ENCODE assay signal across 8 mouse cellular contexts in the genomic region with DNA sequence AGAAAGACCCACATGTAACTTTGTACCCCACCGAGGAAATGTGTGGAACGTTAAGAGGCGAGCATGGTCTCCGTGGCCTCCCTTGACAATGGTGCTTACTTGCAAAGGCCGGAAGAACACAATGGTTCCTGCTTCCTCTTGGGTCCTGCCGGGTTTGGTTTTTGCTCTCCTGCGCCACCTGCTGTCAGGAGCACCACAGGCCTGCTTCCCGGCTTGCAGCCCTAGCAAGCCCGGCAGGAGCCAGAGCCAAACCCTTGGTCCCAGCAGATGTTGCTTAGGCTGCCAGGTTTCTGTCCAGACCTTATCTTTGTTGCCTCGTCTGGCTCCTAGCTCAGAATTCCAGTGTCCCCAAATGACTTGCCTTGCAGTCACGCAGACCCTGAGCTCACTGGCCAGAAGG.
DNase-seq lines count a peak whose midpoint lies in the region; ATAC-seq and TF ChIP-seq lines count a peak whose summit lies in the region.

No protein-coding gene starts in this region.

- peak overlapping the region; percentile 59 for H3K27ac ChIP-seq in embryonic facial prominence, embryonic 14.5 days (replicated peaks; ENCODE audit: low read depth, low read length)
- peak overlapping the region; percentile 82 for H3K27ac ChIP-seq in heart, embryonic 10.5 days
- peak overlapping the region; percentile 16; the same call in 1 of the 2 replicates for H3K27ac ChIP-seq in kidney, embryonic 16.5 days (ENCODE audit: low read length)
- no peak overlapping the region for H3K27ac ChIP-seq in liver, adult 2 months (replicated peaks; ENCODE audit: insufficient read depth, low read depth, low read length)
- H3K27ac ChIP-seq in neural tube, embryonic 11.5 days (ENCODE audit: low read depth, low read length) = no peak overlapping the region
- no peak overlapping the region for H3K27ac ChIP-seq in stomach, embryonic 15.5 days

- WGBS in embryonic facial prominence, embryonic 14.5 days = 8% methylated on average over 11 of the region's 11 CpGs
- 7% methylated on average over 11 of the region's 11 CpGs for WGBS in heart, embryonic 10.5 days
- WGBS in kidney, embryonic 16.5 days = 12% methylated on average over 11 of the region's 11 CpGs
- WGBS in liver, adult 2 months = 13% methylated on average over 11 of the region's 11 CpGs
- WGBS in neural tube, embryonic 11.5 days = 12% methylated on average over 11 of the region's 11 CpGs
- 14% methylated on average over 11 of the region's 11 CpGs for WGBS in stomach, embryonic 15.5 days

- ATAC-seq in embryonic facial prominence, embryonic 14.5 days (ENCODE audit: low read depth) = peak; percentile 89
- peak; percentile 82 for ATAC-seq in kidney, embryonic 16.5 days (ENCODE audit: low FRiP score, low TSS enrichment)
- ATAC-seq in neural tube, embryonic 11.5 days (ENCODE audit: insufficient read depth, low FRiP score, low TSS enrichment) = 0 out of 2 replicates have a peak, but pooled peaks have one; percentile 38
- peak; percentile 56; the same call in 1 of the 2 replicates for ATAC-seq in stomach, embryonic 15.5 days (ENCODE audit: insufficient read depth, low FRiP score, low read depth)

- no peaks in the 10 kb centered on the region for H3K36me3 ChIP-seq in embryonic facial prominence, embryonic 14.5 days (ENCODE audit: control insufficient read depth, insufficient read depth, low read length)
- no peaks in the 10 kb centered on the region for H3K36me3 ChIP-seq in heart, embryonic 10.5 days
- H3K36me3 ChIP-seq in kidney, embryonic 16.5 days (ENCODE audit: insufficient read depth, low read length) = no peaks in the 10 kb centered on the region
- H3K36me3 ChIP-seq in liver, adult 2 months (ENCODE audit: control insufficient read depth, insufficient read depth, low read length) = no peaks in the 10 kb centered on the region
- no peaks in the 10 kb centered on the region for H3K36me3 ChIP-seq in neural tube, embryonic 11.5 days (ENCODE audit: control insufficient read depth, insufficient read depth, low read length)
- no peaks in the 10 kb centered on the region for H3K36me3 ChIP-seq in stomach, embryonic 15.5 days

- no peaks in the 10 kb centered on the region for H3K27me3 ChIP-seq in embryonic facial prominence, embryonic 14.5 days (replicated peaks; ENCODE audit: control insufficient read depth, insufficient read depth, low read length)
- no peaks in the 10 kb centered on the region for H3K27me3 ChIP-seq in heart, embryonic 10.5 days (ENCODE audit: insufficient read depth, poor library complexity, severe bottlenecking)
- H3K27me3 ChIP-seq in kidney, embryonic 16.5 days (ENCODE audit: insufficient read depth, low read length) = no peaks in the 10 kb centered on the region
- no peaks in the 10 kb centered on the region for H3K27me3 ChIP-seq in liver, adult 2 months (ENCODE audit: control insufficient read depth, insufficient read depth, low read length)
- no peaks in the 10 kb centered on the region for H3K27me3 ChIP-seq in neural tube, embryonic 11.5 days (ENCODE audit: control insufficient read depth, insufficient read depth, low read length)
- no peaks in the 10 kb centered on the region for H3K27me3 ChIP-seq in stomach, embryonic 15.5 days (replicated peaks)

- peak; percentile 72 to 73 for DNase-seq in B cell, adult 2 months
- DNase-seq in adrenal gland, postnatal 36 days = peak; percentile 91 to 93
- peak; percentile 90 for DNase-seq in embryonic facial prominence, embryonic 14.5 days (ENCODE audit: low spot score)
- DNase-seq in heart, embryonic 10.5 days (ENCODE audit: low spot score) = peak; percentile 93
- peak; percentile 62 for DNase-seq in liver, adult 2 months (ENCODE audit: extremely low read depth, low read depth, low spot score)
- DNase-seq in neural tube, embryonic 11.5 days (ENCODE audit: low spot score) = peak; percentile 90

- no peak for TF ChIP-seq POLR2A in liver, adult 2 months (IDR thresholded peaks at IDR 0.05; ENCODE audit: extremely low read depth, insufficient read depth, low read length)

- H3K4me1 ChIP-seq in embryonic facial prominence, embryonic 14.5 days (ENCODE audit: control insufficient read depth, insufficient read depth, low read length) = 0 out of 2 replicates have a peak, but pooled peaks cover 6% of the 10 kb centered on the region
- peaks cover 9% of the 10 kb centered on the region for H3K4me1 ChIP-seq in heart, embryonic 10.5 days
- no peaks in the 10 kb centered on the region for H3K4me1 ChIP-seq in kidney, embryonic 16.5 days (ENCODE audit: insufficient read depth, low read length)
- H3K4me1 ChIP-seq in liver, adult 2 months (ENCODE audit: control insufficient read depth, insufficient read depth, low read length) = no peaks in the 10 kb centered on the region; the same call in 1 of the 2 replicates
- H3K4me1 ChIP-seq in neural tube, embryonic 11.5 days (ENCODE audit: control insufficient read depth, insufficient read depth, low read length) = no peaks in the 10 kb centered on the region
- no peaks in the 10 kb centered on the region for H3K4me1 ChIP-seq in stomach, embryonic 15.5 days

- peak; percentile 97 for TF ChIP-seq CTCF in liver, adult 2 months (IDR thresholded peaks at IDR 0.05; ENCODE audit: low read depth, low read length)

- no peak overlapping the region for H3K4me2 ChIP-seq in embryonic facial prominence, embryonic 14.5 days (ENCODE audit: low read depth, low read length)
- H3K4me2 ChIP-seq in kidney, embryonic 16.5 days (replicated peaks; ENCODE audit: low read depth, low read length) = no peak overlapping the region
- H3K4me2 ChIP-seq in neural tube, embryonic 11.5 days (ENCODE audit: low read depth) = no peak overlapping the region
- H3K4me2 ChIP-seq in stomach, embryonic 15.5 days = no peak overlapping the region

- no peak overlapping the region for H3K4me3 ChIP-seq in embryonic facial prominence, embryonic 14.5 days (ENCODE audit: low read depth, low read length)
- H3K4me3 ChIP-seq in heart, embryonic 10.5 days = no peak overlapping the region
- no peak overlapping the region for H3K4me3 ChIP-seq in kidney, embryonic 16.5 days (ENCODE audit: low read length)
- H3K4me3 ChIP-seq in liver, adult 2 months (ENCODE audit: insufficient read depth, low read depth, low read length) = no peak overlapping the region
- no peak overlapping the region for H3K4me3 ChIP-seq in neural tube, embryonic 11.5 days (ENCODE audit: low read depth, low read length)
- no peak overlapping the region for H3K4me3 ChIP-seq in stomach, embryonic 15.5 days (replicated peaks)

- H3K79me2 ChIP-seq in liver, adult 2 months (ENCODE audit: control insufficient read depth, insufficient read depth, low read length) = no peaks in the 10 kb centered on the region

- H3K9ac ChIP-seq in embryonic facial prominence, embryonic 14.5 days (ENCODE audit: low read depth, low read length) = no peak overlapping the region
- H3K9ac ChIP-seq in kidney, embryonic 16.5 days (replicated peaks; ENCODE audit: low read length) = no peak overlapping the region
- no peak overlapping the region for H3K9ac ChIP-seq in liver, adult 2 months (ENCODE audit: low read depth, low read length)
- H3K9ac ChIP-seq in neural tube, embryonic 11.5 days (ENCODE audit: low read length) = no peak overlapping the region
- H3K9ac ChIP-seq in stomach, embryonic 15.5 days = no peak overlapping the region

- no peaks in the 10 kb centered on the region for H3K9me3 ChIP-seq in embryonic facial prominence, embryonic 14.5 days (ENCODE audit: control insufficient read depth, low read length)
- H3K9me3 ChIP-seq in heart, embryonic 10.5 days = no peaks in the 10 kb centered on the region
- no peaks in the 10 kb centered on the region for H3K9me3 ChIP-seq in kidney, embryonic 16.5 days (ENCODE audit: low read length)
- no peaks in the 10 kb centered on the region for H3K9me3 ChIP-seq in neural tube, embryonic 11.5 days (ENCODE audit: control insufficient read depth, low read length)
- no peaks in the 10 kb centered on the region for H3K9me3 ChIP-seq in stomach, embryonic 15.5 days

Comparison
In these comparisons a context has a peak if more than half of its experiments do, and no peak if none do; other contexts are left out.
1. ATAC-seq: peak in every context shown above with its lines; median percentile 89 in embryonic facial prominence, embryonic 14.5 days; 82 in kidney, embryonic 16.5 days; 56 in stomach, embryonic 15.5 days; 38 in neural tube, embryonic 11.5 days.
2. H3K27ac ChIP-seq: peak in embryonic facial prominence, embryonic 14.5 days (single experiment), heart, embryonic 10.5 days (single experiment) and kidney, embryonic 16.5 days (single experiment); none in liver, adult 2 months (single experiment), neural tube, embryonic 11.5 days (single experiment) and stomach, embryonic 15.5 days (single experiment).
3. Peak in every context shown above with its lines, with median percentiles within 50 percentile points of each other: DNase-seq.